Mouse (Mus musculus): ENCODE data around the gene Hoxc11. TPM values are rescaled to one million over a fixed set of nuclear protein-coding genes. Genes with fewer than 3 reads are reported as not detected.
A peak's percentile ranks its signal among the peaks of the same experiment; 100 is the strongest.

Gene Hoxc11
- polyA plus RNA-seq, 1 experiment from 2014 or later, result 1.8 TPM

DNA sequence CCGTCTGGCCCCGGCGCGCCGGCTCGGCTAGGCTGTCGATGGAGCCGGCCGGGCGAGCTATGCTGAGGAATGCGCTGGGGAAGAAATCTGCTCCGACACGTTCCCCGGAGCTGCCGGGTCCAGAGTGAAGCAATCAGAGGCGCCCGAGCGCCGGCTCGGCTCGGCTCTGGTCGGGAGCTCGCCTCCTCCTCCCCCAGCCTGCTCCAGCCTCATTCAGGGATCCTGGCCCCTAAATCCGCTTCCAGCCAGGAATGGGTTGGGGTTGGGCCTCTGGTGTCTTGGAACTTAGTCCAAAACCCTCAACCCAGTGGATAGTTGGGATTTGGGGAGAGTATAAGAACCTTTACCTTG, 32.2 kb upstream of the Hoxc11 start:
- DNase-seq (ENCODE audit: low spot score) (peak; percentile 67), ATAC-seq (replicated peaks; ENCODE audit: low FRiP score, low read depth) (no peak)
- peaks cover 86% of the 10 kb centered on the region for H3K27me3 ChIP-seq (ENCODE audit: insufficient read depth, low read length)
- TF ChIP-seq CTCF (IDR thresholded peaks at IDR 0.05; ENCODE audit: low read depth), result no peak
- H3K36me3 ChIP-seq (ENCODE audit: insufficient read depth, low read length), result no peaks in the 10 kb centered on the region
- H3K9me3 ChIP-seq (replicated peaks; ENCODE audit: low read length), result no peaks in the 10 kb centered on the region
- H3K4me1 ChIP-seq (replicated peaks; ENCODE audit: insufficient read depth, low read length), result 0 out of 2 replicates have a peak, but pooled peaks cover 6% of the 10 kb centered on the region
- H3K27ac ChIP-seq, result no peak overlapping the region
- peak overlapping the region; percentile 21; the same call in 1 of the 2 replicates for H3K4me3 ChIP-seq (replicated peaks; ENCODE audit: low read depth, low read length)
- 0 out of 2 replicates have a peak overlapping the region, but pooled peaks have one; percentile 45 for H3K4me2 ChIP-seq (ENCODE audit: low read length)
- 0% methylated on average over 23 of the region's 24 CpGs for whole genome bisulfite sequencing
- H3K9ac ChIP-seq (ENCODE audit: low read depth, low read length), result no peak overlapping the region

GRCm38 (mm10) chr15:102922636-102923500, 31.4 kb upstream of the Hoxc11 start:
- peaks cover 86% of the 10 kb centered on the region for H3K27me3 ChIP-seq (ENCODE audit: insufficient read depth, low read length)
- H3K4me3 ChIP-seq (replicated peaks; ENCODE audit: low read depth, low read length), result no peak overlapping the region
- H3K9me3 ChIP-seq (replicated peaks; ENCODE audit: low read length), result no peaks in the 10 kb centered on the region
- ATAC-seq (replicated peaks; ENCODE audit: low FRiP score, low read depth), result no peak
- H3K4me2 ChIP-seq (ENCODE audit: low read length), result no peak overlapping the region
- H3K9ac ChIP-seq (ENCODE audit: low read depth, low read length), result no peak overlapping the region
- TF ChIP-seq CTCF (IDR thresholded peaks at IDR 0.05; ENCODE audit: low read depth), result no peak
- DNase-seq (ENCODE audit: low spot score), result no peak
- 0 out of 2 replicates have a peak, but pooled peaks cover 6% of the 10 kb centered on the region for H3K4me1 ChIP-seq (replicated peaks; ENCODE audit: insufficient read depth, low read length)
- H3K36me3 ChIP-seq (ENCODE audit: insufficient read depth, low read length), result no peaks in the 10 kb centered on the region
- 20% methylated on average over 6 of the region's 6 CpGs for WGBS
- no peak overlapping the region for H3K27ac ChIP-seq

- no peaks in the 10 kb centered on the region for H3K4me1 ChIP-seq (replicated peaks; ENCODE audit: insufficient read depth, low read length)
- DNase-seq (ENCODE audit: low spot score), result no peak
- WGBS, result 1% methylated on average over 40 of the region's 40 CpGs
- H3K9ac ChIP-seq (ENCODE audit: low read depth, low read length), result no peak overlapping the region
- no peak for ATAC-seq (replicated peaks; ENCODE audit: low FRiP score, low read depth)
- H3K36me3 ChIP-seq (ENCODE audit: insufficient read depth, low read length), result no peaks in the 10 kb centered on the region
- no peak for TF ChIP-seq CTCF (IDR thresholded peaks at IDR 0.05; ENCODE audit: low read depth)
- H3K27ac ChIP-seq, result no peak overlapping the region
- no peak overlapping the region for H3K4me3 ChIP-seq (replicated peaks; ENCODE audit: low read depth, low read length)
- H3K9me3 ChIP-seq (replicated peaks; ENCODE audit: low read length), result no peaks in the 10 kb centered on the region
- no peak overlapping the region for H3K4me2 ChIP-seq (ENCODE audit: low read length)
- peaks cover 91% of the 10 kb centered on the region for H3K27me3 ChIP-seq (ENCODE audit: insufficient read depth, low read length)
Observed at GRCm38 (mm10) chr15:102927032-102927645, 27.1 kb upstream of the Hoxc11 start.

- DNase-seq (ENCODE audit: low spot score) (no peak), ATAC-seq (replicated peaks; ENCODE audit: low FRiP score, low read depth) (no peak)
- Histone ChIP-seq H3K4me2 (ENCODE audit: low read length) (no peak overlapping the region), H3K4me1 (replicated peaks; ENCODE audit: insufficient read depth, low read length) (no peaks in the 10 kb centered on the region), H3K36me3 (ENCODE audit: insufficient read depth, low read length) (no peaks in the 10 kb centered on the region), H3K9ac (ENCODE audit: low read depth, low read length) (no peak overlapping the region), H3K27ac (no peak overlapping the region), H3K27me3 (ENCODE audit: insufficient read depth, low read length) (peaks cover 96% of the 10 kb centered on the region), H3K4me3 (replicated peaks; ENCODE audit: low read depth, low read length) (no peak overlapping the region), H3K9me3 (replicated peaks; ENCODE audit: low read length) (no peaks in the 10 kb centered on the region)
- no peak for TF ChIP-seq CTCF (IDR thresholded peaks at IDR 0.05; ENCODE audit: low read depth)
- WGBS, result under 1% methylated on average over 23 of the region's 23 CpGs
Observed at GRCm38 (mm10) chr15:102931706-102932358, 22.4 kb upstream of the Hoxc11 start.

DNA sequence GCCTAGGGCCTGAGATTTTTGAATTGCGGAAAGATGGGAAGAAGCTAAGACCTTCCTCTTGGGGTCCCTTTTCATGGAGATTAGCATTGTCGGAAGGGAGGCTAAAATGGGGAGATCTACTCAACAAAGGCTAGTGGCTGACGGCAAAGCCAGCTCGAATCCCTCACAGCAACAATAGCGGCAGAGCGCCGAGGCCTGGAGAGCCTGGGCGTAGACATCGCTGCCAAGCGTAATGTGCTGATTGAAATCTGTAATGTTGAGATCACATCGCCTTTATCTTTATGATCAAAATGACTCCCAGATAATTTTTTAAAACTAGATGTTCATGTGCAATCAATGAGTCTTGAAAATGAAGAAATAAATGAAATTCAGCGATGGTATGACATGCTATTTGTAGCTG, 19.8 kb upstream of the Hoxc11 start:
- Histone ChIP-seq H3K27me3 (ENCODE audit: insufficient read depth, low read length) (peaks cover 96% of the 10 kb centered on the region), H3K4me1 (replicated peaks; ENCODE audit: insufficient read depth, low read length) (0 out of 2 replicates have a peak, but pooled peaks cover 4% of the 10 kb centered on the region), H3K27ac (no peak overlapping the region), H3K36me3 (ENCODE audit: insufficient read depth, low read length) (no peaks in the 10 kb centered on the region), H3K9me3 (replicated peaks; ENCODE audit: low read length) (no peaks in the 10 kb centered on the region), H3K4me3 (replicated peaks; ENCODE audit: low read depth, low read length) (no peak overlapping the region), H3K4me2 (ENCODE audit: low read length) (no peak overlapping the region), H3K9ac (ENCODE audit: low read depth, low read length) (no peak overlapping the region)
- TF ChIP-seq CTCF (IDR thresholded peaks at IDR 0.05; ENCODE audit: low read depth), result no peak
- ATAC-seq (replicated peaks; ENCODE audit: low FRiP score, low read depth), result no peak
- DNase-seq (ENCODE audit: low spot score), result no peak
- 5% methylated on average over 12 of the region's 12 CpGs for WGBS

DNA sequence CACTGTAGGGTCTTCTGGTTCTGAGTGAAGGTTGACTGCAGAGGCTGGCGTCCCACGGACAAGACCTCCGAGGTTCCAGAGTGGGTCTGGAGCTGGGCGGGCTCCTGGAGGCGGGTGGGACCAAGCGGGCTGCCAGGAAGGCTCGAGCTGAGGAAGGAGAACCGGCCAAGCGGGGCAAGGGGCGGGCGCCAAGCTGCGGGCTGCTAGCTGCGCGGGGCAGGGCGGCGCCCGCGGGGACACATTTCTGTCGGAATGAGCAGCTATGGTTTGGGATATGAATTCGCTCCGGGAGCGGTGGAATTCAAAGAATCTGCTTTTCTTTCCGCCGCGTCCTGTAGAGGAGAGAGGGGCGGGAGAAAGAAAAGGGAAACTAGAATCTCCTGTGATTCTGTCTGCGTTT, 19.3 kb upstream of the Hoxc11 start:
- H3K36me3 ChIP-seq (ENCODE audit: insufficient read depth, low read length), result no peaks in the 10 kb centered on the region
- under 1% methylated on average over 26 of the region's 27 CpGs for WGBS
- no peak overlapping the region for H3K27ac ChIP-seq
- 0 out of 2 replicates have a peak, but pooled peaks cover 5% of the 10 kb centered on the region for H3K4me1 ChIP-seq (replicated peaks; ENCODE audit: insufficient read depth, low read length)
- peak overlapping the region; percentile 4; the same call in 1 of the 2 replicates for H3K4me3 ChIP-seq (replicated peaks; ENCODE audit: low read depth, low read length)
- no peaks in the 10 kb centered on the region for H3K9me3 ChIP-seq (replicated peaks; ENCODE audit: low read length)
- no peak for TF ChIP-seq CTCF (IDR thresholded peaks at IDR 0.05; ENCODE audit: low read depth)
- DNase-seq (ENCODE audit: low spot score) (peak; percentile 54), ATAC-seq (replicated peaks; ENCODE audit: low FRiP score, low read depth) (no peak)
- H3K4me2 ChIP-seq (ENCODE audit: low read length), result peak overlapping the region; percentile 13; the same call in 1 of the 2 replicates
- H3K27me3 ChIP-seq (ENCODE audit: insufficient read depth, low read length), result peaks cover 94% of the 10 kb centered on the region
- no peak overlapping the region for H3K9ac ChIP-seq (ENCODE audit: low read depth, low read length)

All from kidney, postnatal 0 days (tissue).